Mouse (Mus musculus) cerebellum, postnatal 4 days (tissue): Measurements from ENCODE around the gene Rdh9.

Source experiments
- DNase-seq, 2 experiments: peaks; one replicate each; pipeline ENCODE4 v3.0.0; 2022; ENCODE audit warnings: low spot score in 2 of 2, mixed read lengths in 1 of 2

The Rdh9 gene

DNA sequence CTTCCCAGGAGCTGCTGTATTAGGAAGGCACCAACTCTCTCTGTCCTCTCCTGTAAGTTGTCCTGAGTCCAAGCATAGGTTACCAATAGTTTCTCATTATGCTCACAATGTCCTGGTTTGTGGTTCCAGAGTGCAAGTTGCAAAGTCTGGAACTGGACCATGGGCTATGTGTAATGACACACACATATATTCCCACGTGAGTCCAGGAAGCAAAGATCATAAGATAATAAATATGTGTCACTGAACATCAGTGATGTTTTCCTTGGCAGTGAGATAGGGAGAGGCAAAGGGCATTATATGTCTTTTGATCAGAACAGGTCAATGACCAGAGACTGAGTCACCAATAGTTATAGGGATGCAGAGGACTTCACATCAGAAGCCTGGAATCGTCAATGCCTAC, at the start of gene Rdh9:
Rdh9 (plus strand) TSS at position 376 of the 400 bp plus-strand sequence.
- DNase-seq, result no peak

GRCm38 (mm10) chr10:127728437-127728836, 47.7 kb upstream of the Rdh9 start:
- DNase-seq, result peak in 1 of 2 experiments; percentile 59

DNA sequence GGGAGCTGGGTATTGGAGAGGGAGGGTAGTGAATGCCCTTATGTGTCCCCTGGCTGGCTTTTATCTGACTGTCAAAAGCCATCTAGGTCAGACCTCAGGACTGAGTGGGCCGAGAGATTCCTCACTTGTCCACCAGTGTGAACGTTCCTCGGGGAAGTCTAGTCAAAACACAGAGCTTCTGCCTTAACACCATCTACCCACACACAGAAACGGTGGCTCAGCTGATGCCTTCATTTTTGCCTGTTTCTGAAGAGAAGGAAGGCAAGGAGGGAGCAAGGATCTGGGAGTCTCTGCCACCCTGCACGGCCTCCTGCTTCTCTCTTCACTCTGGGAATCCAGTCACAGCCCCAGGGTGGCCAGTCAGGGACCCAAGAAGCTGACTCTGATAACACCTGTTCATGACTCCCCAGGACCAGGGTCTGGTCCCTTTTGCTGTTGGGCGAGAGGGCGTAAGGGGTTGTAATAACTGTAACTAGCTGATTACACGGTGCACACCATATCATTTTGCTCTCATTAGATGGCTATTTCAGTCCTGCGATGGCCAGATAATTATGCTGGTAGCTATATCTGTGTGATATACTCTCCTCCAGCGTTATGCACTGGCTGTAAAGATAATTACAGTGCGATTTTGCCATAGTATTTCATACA, 45.8 kb upstream of the Rdh9 start:
- DNase-seq, result no peak

DNA sequence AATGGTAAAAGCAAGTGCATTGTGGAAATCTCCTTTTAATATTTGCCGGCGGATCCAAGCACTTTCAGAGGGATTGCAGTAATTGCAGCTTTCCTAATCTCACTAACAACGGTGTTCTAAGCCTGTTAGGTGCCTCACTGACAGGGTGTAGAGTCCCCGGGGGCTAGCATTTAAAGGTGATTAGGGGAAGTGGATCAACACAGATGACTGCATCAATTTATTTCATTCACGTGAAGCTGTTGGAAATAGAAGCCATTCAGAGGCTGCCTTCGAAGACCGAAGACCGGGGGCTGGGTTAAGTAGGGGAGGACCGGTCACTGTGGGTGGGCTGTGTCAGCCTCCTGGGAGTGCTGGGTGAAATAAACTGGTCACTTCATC, 45.3 kb upstream of the Rdh9 start:
- no peak for DNase-seq

DNA sequence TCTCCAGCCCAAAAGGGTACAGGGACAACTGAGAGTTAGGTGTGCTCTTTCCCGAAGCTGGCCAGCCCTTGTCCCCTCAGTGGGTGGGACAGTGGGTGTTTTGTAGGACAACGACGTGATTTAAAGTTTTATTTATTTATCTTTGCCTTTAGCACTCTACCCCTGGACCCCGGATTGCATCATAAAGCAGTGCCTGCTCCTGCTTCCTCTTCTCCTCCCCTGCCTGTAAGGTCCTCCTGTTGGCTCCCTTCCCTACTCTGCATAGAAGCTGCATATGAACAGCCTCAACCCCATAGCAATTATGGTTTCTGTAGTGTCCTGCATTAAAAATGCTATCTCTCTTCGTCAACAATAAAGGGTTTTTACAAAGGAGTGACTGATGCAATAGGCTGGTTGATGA, 44.8 kb upstream of the Rdh9 start:
- no peak for DNase-seq

- no peak for DNase-seq
Measured at GRCm38 (mm10) chr10:127734434-127734833, 41.8 kb upstream of the Rdh9 start.

DNA sequence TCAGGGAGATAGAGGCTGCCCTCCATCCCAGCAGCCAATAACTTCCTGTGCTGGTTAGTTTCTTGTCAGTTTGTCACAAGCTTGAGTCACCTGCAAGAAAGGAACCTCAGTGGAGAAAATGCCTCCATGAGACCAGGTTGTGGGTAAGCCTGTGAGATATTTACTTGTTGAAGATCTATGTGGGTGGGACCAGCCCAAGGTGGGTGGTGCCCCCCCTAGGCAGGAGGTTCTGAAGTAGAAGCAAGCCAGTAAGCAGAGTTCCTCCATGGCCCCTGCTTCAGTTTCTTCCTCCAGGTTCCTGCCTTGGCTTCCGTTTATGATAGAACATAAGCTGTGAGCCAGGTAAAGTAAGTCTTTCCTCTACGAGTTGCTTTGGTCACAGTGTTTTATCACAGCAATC, 39.9 kb upstream of the Rdh9 start:
- no peak for DNase-seq

- DNase-seq, result no peak
Measured at GRCm38 (mm10) chr10:127736916-127737315, 39.3 kb upstream of the Rdh9 start.

DNA sequence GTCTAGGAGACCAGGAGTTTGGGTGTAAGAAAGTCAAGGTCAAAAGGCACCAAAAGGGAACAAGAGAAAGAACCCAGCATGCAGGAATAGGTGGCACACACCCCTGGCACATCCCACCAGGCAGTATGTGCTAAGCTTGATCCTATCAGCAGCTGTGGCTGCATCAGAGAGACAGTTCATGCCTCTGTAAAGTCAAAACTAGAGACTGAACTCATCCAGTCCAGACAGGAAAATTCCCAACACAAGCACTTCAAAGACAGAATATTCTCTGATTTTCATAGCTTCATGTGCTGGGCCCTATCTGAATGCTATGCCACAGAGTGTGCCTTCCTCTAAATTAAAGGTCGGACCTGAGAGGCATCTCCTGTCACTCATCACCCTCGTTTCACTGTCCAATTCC, 38.6 kb upstream of the Rdh9 start:
- DNase-seq, result no peak

DNA sequence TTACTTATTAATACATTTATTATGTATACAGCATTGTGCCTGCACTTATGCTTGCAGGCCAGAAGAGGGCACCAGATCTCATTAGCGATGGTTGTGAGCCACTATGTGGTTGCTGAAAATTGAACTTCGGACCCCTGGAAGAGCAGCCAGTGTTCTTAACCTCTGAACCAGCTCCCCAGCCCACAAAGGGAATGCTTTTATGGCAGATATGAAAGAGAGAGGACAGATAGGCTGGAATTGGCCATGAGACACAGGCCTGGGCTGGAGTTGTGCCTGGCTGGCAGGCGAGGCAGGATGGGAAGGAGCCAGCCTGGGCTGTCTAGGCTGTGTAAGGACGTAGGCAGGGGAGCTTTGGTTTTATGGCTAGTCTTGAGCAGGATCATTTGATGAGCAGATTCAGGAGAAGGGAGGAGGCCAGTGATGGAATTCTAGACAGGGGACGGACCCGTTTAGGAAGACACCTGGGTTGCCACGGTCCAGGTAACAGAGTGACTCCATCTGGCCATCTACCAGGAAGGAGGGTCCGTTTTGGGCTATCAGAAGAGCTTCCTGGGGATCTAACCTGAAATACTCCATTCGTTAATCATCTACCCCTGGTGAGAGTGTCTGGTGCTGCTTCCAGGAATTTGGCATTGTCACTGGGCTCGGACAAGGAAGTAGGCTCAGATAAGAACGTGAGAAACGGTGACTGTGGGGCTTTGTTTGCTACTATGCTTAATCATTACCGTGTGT, 37.9 kb upstream of the Rdh9 start:
- no peak for DNase-seq

DNA sequence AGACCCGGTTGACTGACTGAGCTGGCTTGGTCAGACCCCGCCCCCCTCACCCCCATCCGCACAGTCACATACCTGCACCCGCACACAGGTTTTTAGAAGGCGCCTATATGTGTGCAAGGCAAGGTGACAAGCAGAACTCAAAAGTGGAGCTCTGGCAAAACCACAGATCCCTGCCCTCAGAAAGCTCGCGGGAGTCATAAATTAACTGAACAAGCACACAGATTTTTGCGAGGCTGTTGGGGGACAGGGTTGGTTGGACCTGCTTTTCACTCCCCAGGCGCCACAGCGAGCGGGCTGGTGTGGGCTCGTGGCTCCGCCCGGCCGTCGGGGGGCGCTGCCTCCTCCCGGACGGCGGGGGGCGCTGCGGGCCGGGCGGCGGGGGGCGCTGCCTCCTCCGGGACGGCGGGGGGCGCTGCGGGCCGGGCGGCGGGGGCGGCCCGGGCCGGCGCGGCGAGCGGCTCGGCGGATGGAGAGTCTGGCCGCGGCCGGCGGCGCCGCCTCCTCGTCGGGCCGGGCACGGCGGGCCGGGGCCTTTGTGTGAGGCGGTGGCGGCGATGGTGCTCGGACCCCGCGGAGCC, 37.0 kb upstream of the Rdh9 start, which contains the start of gene Zbtb39:
Zbtb39 (plus strand) TSS at position 456 of the 578 bp plus-strand sequence.
- peak; percentile 57 to 75 for DNase-seq

DNA sequence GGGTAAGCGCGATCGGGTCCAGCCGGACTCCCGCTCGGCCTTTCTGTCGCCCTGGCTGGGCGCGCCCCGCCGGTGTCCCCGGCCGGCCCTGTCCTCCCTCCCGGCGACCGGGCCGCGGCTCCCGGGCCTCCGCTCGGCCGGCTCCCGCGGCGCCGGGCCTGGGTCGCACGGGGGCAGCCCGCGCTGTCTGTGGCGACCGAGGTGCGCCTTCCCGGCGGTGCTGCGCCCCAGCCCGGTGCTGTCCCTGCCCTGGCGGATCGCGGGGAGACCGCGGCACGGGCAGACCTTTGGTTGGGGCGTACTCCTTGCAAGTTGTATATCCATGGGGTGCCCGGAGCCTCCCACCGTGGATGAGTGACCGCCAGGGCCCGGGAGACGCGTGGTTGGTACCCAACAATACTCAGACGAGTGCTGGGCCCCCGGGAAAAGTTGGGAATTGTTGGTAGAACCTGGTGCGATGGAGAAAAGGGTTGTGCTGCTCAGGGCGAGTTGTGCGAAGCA, 36.5 kb upstream of the Rdh9 start:
- peak in 1 of 2 experiments; percentile 38 for DNase-seq

DNA sequence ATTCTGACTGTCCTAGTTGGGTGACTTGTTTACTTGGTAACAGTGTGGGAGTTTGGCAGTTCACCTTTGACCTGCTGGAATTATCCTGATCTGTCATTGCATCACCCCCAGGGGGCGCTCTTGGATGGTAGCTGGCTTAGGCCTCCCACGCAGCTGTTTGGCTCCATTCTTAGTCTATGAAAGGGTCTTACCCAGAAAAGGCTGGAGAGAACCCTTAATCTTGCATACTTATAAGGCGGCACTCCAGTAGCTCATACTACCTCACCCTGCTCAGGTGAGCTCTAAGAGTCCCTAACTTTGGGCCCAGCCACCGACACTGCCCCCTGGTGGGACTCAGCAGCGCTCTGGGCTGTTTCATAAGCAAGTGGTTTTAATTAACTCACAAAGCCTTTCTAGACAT, 31.5 kb upstream of the Rdh9 start:
- peak in 1 of 2 experiments; percentile 42 for DNase-seq

DNA sequence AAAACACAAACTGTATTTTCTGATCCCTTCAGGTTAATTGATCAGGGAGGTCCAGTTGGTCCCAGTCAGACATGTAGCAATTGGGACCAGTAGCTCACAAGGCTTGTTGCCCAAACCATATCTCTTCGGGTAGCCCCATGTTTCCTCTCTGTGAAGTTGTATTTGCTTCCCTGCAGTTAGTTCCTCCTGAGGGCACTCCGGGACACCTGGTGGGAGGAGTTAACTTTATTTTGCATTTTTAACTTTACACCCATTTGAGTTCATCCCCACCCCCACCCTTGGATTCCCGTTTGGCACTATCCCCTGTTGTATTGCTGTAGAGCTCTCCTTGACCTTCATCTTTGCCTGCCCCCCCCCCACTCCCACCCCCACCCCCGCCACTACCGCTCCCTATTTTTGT, 30.3 kb upstream of the Rdh9 start:
- DNase-seq, result no peak

DNA sequence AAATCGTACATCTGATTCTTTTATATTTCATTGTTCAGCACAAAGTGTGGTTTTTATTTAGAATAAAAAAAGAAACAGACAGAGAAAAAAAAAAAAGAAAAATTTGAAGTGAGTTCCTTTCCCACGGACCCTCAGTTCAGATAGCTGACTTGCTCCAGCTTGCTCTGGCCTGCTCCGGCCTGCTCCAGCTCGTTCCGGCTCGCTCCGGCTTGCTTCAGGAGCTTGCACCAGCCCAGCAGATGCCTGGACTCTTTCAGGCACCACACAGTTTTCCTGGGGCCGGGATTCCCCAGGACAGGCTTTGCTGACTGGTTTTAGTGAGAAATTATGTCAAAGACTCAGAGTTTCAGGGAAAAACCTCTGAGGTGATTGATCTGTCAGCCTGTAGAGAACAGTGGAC, 28.9 kb upstream of the Rdh9 start:
- no peak for DNase-seq

GRCm38 (mm10) chr10:127748847-127749612, 27.2 kb upstream of the Rdh9 start:
- DNase-seq, result no peak

DNA sequence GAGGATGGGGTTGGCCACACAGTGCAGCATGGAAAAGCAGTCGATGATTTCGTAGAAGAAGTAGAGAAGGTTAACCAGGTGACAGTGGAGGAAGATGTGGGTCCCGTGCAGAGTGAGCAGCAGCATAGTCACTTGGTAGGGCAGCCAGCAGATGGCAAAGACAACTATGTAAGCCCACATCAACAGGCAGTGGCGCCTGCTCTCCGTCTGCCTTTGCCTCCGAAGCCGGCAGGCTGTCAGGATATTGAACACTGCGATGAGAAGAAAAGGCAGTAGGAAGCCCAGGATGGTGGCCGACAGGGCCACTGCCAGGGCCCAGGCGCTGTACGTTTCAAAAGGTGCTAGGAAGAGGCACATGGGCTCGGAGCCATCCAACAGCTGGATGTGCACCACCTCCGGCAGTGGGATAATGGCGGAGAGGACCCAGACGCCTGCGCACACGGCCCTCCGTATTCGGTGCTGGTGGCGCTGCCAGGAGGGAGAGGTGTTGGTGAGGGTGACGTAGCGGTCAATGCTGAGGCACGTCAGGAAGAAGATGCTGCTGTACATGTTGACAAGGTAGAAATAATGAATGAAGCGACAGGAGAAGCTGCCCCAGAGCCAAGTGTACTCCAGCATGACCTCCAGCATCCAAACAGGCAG, 25.9 kb upstream of the Rdh9 start:
- no peak for DNase-seq

- no peak for DNase-seq
Measured at GRCm38 (mm10) chr10:127751548-127751947, 24.6 kb upstream of the Rdh9 start, which contains the start of gene Gpr182. TSS of gene Gpr182 (minus strand) at chr10:127751732.

DNA sequence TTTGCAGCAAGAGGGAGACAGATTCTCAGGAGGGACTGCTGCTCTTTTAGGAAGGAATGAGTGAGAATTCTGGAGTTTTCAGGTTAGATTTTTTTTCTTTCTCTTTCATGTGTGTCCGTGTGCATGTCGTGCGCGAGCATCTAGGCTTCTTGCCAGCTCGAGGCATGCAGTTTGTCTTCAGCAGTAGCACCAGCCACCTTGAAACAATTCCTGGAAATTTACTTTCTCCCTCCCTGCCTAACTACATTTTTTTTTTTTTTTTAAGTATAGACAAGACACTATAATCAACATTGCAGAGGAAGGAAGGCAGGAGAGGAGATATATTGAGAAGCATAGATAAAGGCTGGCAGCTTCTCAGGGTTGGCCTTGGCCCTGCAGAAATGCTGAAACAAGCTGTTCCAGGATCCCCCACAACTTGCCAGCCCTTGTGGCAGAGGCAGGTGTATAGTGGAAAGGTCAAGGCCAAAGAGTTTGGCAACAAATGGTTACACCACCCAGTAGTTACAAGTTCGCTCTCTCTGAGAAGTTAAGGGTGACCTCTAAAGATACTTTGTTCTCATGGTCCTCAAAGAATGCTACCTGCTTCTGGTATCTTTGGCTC, 21.5 kb upstream of the Rdh9 start:
- no peak for DNase-seq

GRCm38 (mm10) chr10:127755246-127755645, 20.9 kb upstream of the Rdh9 start:
- DNase-seq, result no peak
